Comparison of ENCODE assay signal across 6 mouse cellular contexts in genomic region chr4:148075881-148076280, GRCm38 (mm10). TPM values are rescaled to one million over a fixed set of nuclear protein-coding genes. Genes with fewer than 3 reads are reported as not detected.
"Had no signal": no experiment of that assay in that cellular context is flagged by ENCODE, and none has a peak within 500 bp of the region (broad histone marks: within the 10 kb centered on the region; RNA-seq: fewer than 3 reads in every experiment).

No protein-coding gene starts in this region.

- H3K9me3 ChIP-seq: limb, embryonic 13.5 days; midbrain, embryonic 12.5 days; neural tube, embryonic 13.5 days had no signal

- H3K27ac ChIP-seq: limb, embryonic 13.5 days; liver, embryonic 14.5 days; midbrain, embryonic 12.5 days; neural tube, embryonic 13.5 days had no signal

- H3K36me3 ChIP-seq: neural tube, embryonic 13.5 days had no signal

- H3K27me3 ChIP-seq: limb, embryonic 13.5 days; midbrain, embryonic 12.5 days; neural tube, embryonic 13.5 days had no signal

RNA-seq across cellular contexts. Expression of gene Draxin, which starts 54.6 kb away (rescaled TPM):
- total RNA-seq: liver, adult 2 months; megakaryocyte-erythroid progenitor cell, adult 5-6 weeks had no signal
- polyA plus RNA-seq: liver, adult 2 months had no signal
